Mouse (Mus musculus): ENCODE measurements around the gene 6330409D20Rik. TPM values are rescaled to one million over a fixed set of nuclear protein-coding genes. Genes with fewer than 3 reads are reported as not detected.

6330409D20Rik gene
- polyA plus RNA-seq, 1 experiment from 2014 or later, result 3.2 TPM

GRCm38 (mm10) chr2:32706971-32707370 lies 33.8 kb downstream of the 6330409D20Rik start:
- WGBS, result 97% methylated on average over 6 of the region's 6 CpGs
- Histone ChIP-seq H3K36me3 (ENCODE audit: control insufficient read depth, insufficient read depth, low read length) (peaks cover 85% of the 10 kb centered on the region), H3K4me1 (ENCODE audit: control insufficient read depth, insufficient read depth, low read length) (peaks cover 8% of the 10 kb centered on the region)

GRCm38 (mm10) chr2:32705018-32705417 lies 35.8 kb downstream of the 6330409D20Rik start:
- peaks cover 72% of the 10 kb centered on the region for H3K36me3 ChIP-seq (ENCODE audit: control insufficient read depth, insufficient read depth, low read length)
- no peak overlapping the region for H3K27ac ChIP-seq (replicated peaks; ENCODE audit: low read depth, low read length)
- 96% methylated on average over 7 of the region's 7 CpGs for WGBS
- H3K4me2 ChIP-seq (ENCODE audit: low read length), result no peak overlapping the region
- DNase-seq (no peak), ATAC-seq (ENCODE audit: low FRiP score, low TSS enrichment) (no peak)
- H3K9me3 ChIP-seq (ENCODE audit: control insufficient read depth, low read length), result no peaks in the 10 kb centered on the region
- no peak overlapping the region for H3K9ac ChIP-seq (replicated peaks; ENCODE audit: low read length)
- H3K27me3 ChIP-seq (ENCODE audit: control insufficient read depth, insufficient read depth, low read length), result no peaks in the 10 kb centered on the region
- no peak overlapping the region for H3K4me3 ChIP-seq (replicated peaks; ENCODE audit: low read depth, low read length)
- no peaks in the 10 kb centered on the region for H3K4me1 ChIP-seq (ENCODE audit: control insufficient read depth, insufficient read depth, low read length)

More at GRCm38 (mm10) chr2:32706971-32707370, 33.8 kb downstream of the 6330409D20Rik start:
- H3K4me2 ChIP-seq (ENCODE audit: low read length), result no peak overlapping the region
- H3K27ac ChIP-seq (replicated peaks; ENCODE audit: low read depth, low read length), result no peak overlapping the region
- H3K9me3 ChIP-seq (ENCODE audit: control insufficient read depth, low read length), result no peaks in the 10 kb centered on the region
- H3K9ac ChIP-seq (replicated peaks; ENCODE audit: low read length), result no peak overlapping the region
- H3K4me3 ChIP-seq (replicated peaks; ENCODE audit: low read depth, low read length), result no peak overlapping the region
- H3K27me3 ChIP-seq (ENCODE audit: control insufficient read depth, insufficient read depth, low read length), result no peaks in the 10 kb centered on the region
- DNase-seq, result no peak
- no peak for ATAC-seq (ENCODE audit: low FRiP score, low TSS enrichment)

- H3K4me1 ChIP-seq (ENCODE audit: control insufficient read depth, insufficient read depth, low read length), result no peaks in the 10 kb centered on the region
- no peak within 1 kb of the TSS for H3K9ac ChIP-seq (replicated peaks; ENCODE audit: low read length)
- H3K4me2 ChIP-seq (ENCODE audit: low read length), result no peak within 1 kb of the TSS
- peaks cover 62% of the 10 kb centered on the region for H3K36me3 ChIP-seq (ENCODE audit: control insufficient read depth, insufficient read depth, low read length)
- H3K9me3 ChIP-seq (ENCODE audit: control insufficient read depth, low read length), result no peaks in the 10 kb centered on the region
- no peak within 1 kb of the TSS for H3K27ac ChIP-seq (replicated peaks; ENCODE audit: low read depth, low read length)
- H3K27me3 ChIP-seq (ENCODE audit: control insufficient read depth, insufficient read depth, low read length), result no peaks in the 10 kb centered on the region
- 83% methylated on average over 2 of the region's 2 CpGs for WGBS
- no peak within 1 kb of the TSS for H3K4me3 ChIP-seq (replicated peaks; ENCODE audit: low read depth, low read length)
- DNase-seq (no peak), ATAC-seq (ENCODE audit: low FRiP score, low TSS enrichment) (no peak)
Measured at GRCm38 (mm10) chr2:32704021-32704421, 36.8 kb downstream of the 6330409D20Rik start, which contains the start of gene Fpgs. Gene Fpgs, minus strand, starts transcription at chr2:32704145.

- ATAC-seq (ENCODE audit: low FRiP score, low TSS enrichment), result no peak
- H3K36me3 ChIP-seq (ENCODE audit: control insufficient read depth, insufficient read depth, low read length), result peaks cover 53% of the 10 kb centered on the region
- no peaks in the 10 kb centered on the region for H3K27me3 ChIP-seq (ENCODE audit: control insufficient read depth, insufficient read depth, low read length)
- no peaks in the 10 kb centered on the region for H3K4me1 ChIP-seq (ENCODE audit: control insufficient read depth, insufficient read depth, low read length)
- no peak overlapping the region for H3K9ac ChIP-seq (replicated peaks; ENCODE audit: low read length)
- 95% methylated on average over 8 of the region's 8 CpGs for WGBS
- no peak overlapping the region for H3K4me2 ChIP-seq (ENCODE audit: low read length)
- H3K9me3 ChIP-seq (ENCODE audit: control insufficient read depth, low read length), result no peaks in the 10 kb centered on the region
- H3K4me3 ChIP-seq (replicated peaks; ENCODE audit: low read depth, low read length), result no peak overlapping the region
- no peak for DNase-seq
- H3K27ac ChIP-seq (replicated peaks; ENCODE audit: low read depth, low read length), result no peak overlapping the region
Measured at GRCm38 (mm10) chr2:32703046-32703445, 37.8 kb downstream of the 6330409D20Rik start.

- no peaks in the 10 kb centered on the region for H3K27me3 ChIP-seq (ENCODE audit: control insufficient read depth, insufficient read depth, low read length)
- ATAC-seq (ENCODE audit: low FRiP score, low TSS enrichment) (no peak), DNase-seq (no peak)
- H3K4me2 ChIP-seq (ENCODE audit: low read length), result no peak overlapping the region
- H3K27ac ChIP-seq (replicated peaks; ENCODE audit: low read depth, low read length), result no peak overlapping the region
- no peaks in the 10 kb centered on the region for H3K4me1 ChIP-seq (ENCODE audit: control insufficient read depth, insufficient read depth, low read length)
- H3K9me3 ChIP-seq (ENCODE audit: control insufficient read depth, low read length), result no peaks in the 10 kb centered on the region
- H3K9ac ChIP-seq (replicated peaks; ENCODE audit: low read length), result no peak overlapping the region
- H3K36me3 ChIP-seq (ENCODE audit: control insufficient read depth, insufficient read depth, low read length), result peaks cover 36% of the 10 kb centered on the region
- H3K4me3 ChIP-seq (replicated peaks; ENCODE audit: low read depth, low read length), result no peak overlapping the region
- WGBS, result 90% methylated on average over 14 of the region's 14 CpGs
Measured at GRCm38 (mm10) chr2:32700966-32701743, 39.7 kb downstream of the 6330409D20Rik start.

- Histone ChIP-seq H3K27me3 (ENCODE audit: control insufficient read depth, insufficient read depth, low read length) (no peaks in the 10 kb centered on the region), H3K9ac (replicated peaks; ENCODE audit: low read length) (no peak overlapping the region), H3K36me3 (ENCODE audit: control insufficient read depth, insufficient read depth, low read length) (peaks cover 21% of the 10 kb centered on the region), H3K4me2 (ENCODE audit: low read length) (no peak overlapping the region), H3K4me1 (ENCODE audit: control insufficient read depth, insufficient read depth, low read length) (no peaks in the 10 kb centered on the region), H3K9me3 (ENCODE audit: control insufficient read depth, low read length) (no peaks in the 10 kb centered on the region), H3K27ac (replicated peaks; ENCODE audit: low read depth, low read length) (no peak overlapping the region), H3K4me3 (replicated peaks; ENCODE audit: low read depth, low read length) (no peak overlapping the region)
- ATAC-seq (ENCODE audit: low FRiP score, low TSS enrichment), result no peak
- WGBS, result 80% methylated on average over 6 of the region's 6 CpGs
- DNase-seq, result no peak
Measured at GRCm38 (mm10) chr2:32699680-32700079, 41.1 kb downstream of the 6330409D20Rik start.

GRCm38 (mm10) chr2:32694691-32695090 lies 46.1 kb downstream of the 6330409D20Rik start:
- H3K9ac ChIP-seq (replicated peaks; ENCODE audit: low read length), result peak overlapping the region; percentile 83; the same call in 1 of the 2 replicates

GRCm38 (mm10) chr2:32693823-32694411 lies 46.9 kb downstream of the 6330409D20Rik start:
- Histone ChIP-seq H3K4me2 (ENCODE audit: low read length) (peak overlapping the region; percentile 93), H3K36me3 (ENCODE audit: control insufficient read depth, insufficient read depth, low read length) (no peaks in the 10 kb centered on the region), H3K27ac (replicated peaks; ENCODE audit: low read depth, low read length) (peak overlapping the region; percentile 76), H3K9ac (replicated peaks; ENCODE audit: low read length) (peak overlapping the region; percentile 83), H3K4me1 (ENCODE audit: control insufficient read depth, insufficient read depth, low read length) (peaks cover 9% of the 10 kb centered on the region), H3K4me3 (replicated peaks; ENCODE audit: low read depth, low read length) (peak overlapping the region; percentile 74), H3K27me3 (ENCODE audit: control insufficient read depth, insufficient read depth, low read length) (no peaks in the 10 kb centered on the region), H3K9me3 (ENCODE audit: control insufficient read depth, low read length) (no peaks in the 10 kb centered on the region)
- DNase-seq (peak; percentile 98), ATAC-seq (ENCODE audit: low FRiP score, low TSS enrichment) (peak; percentile 97)
- under 1% methylated on average over 51 of the region's 51 CpGs for WGBS

More at GRCm38 (mm10) chr2:32694691-32695090, 46.1 kb downstream of the 6330409D20Rik start:
- Histone ChIP-seq H3K4me1 (ENCODE audit: control insufficient read depth, insufficient read depth, low read length) (peaks cover 9% of the 10 kb centered on the region), H3K36me3 (ENCODE audit: control insufficient read depth, insufficient read depth, low read length) (no peaks in the 10 kb centered on the region), H3K4me2 (ENCODE audit: low read length) (peak overlapping the region; percentile 93), H3K4me3 (replicated peaks; ENCODE audit: low read depth, low read length) (peak overlapping the region; percentile 74; the same call in 1 of the 2 replicates), H3K9me3 (ENCODE audit: control insufficient read depth, low read length) (no peaks in the 10 kb centered on the region), H3K27me3 (ENCODE audit: control insufficient read depth, insufficient read depth, low read length) (no peaks in the 10 kb centered on the region), H3K27ac (replicated peaks; ENCODE audit: low read depth, low read length) (no peak overlapping the region)
- DNase-seq (no peak), ATAC-seq (ENCODE audit: low FRiP score, low TSS enrichment) (no peak)
- WGBS, result 91% methylated on average over 12 of the region's 12 CpGs

Data from midbrain, embryonic 14.5 days (tissue).